Mouse (Mus musculus): ENCODE measurements around the gene Strbp.

Strbp gene

DNA sequence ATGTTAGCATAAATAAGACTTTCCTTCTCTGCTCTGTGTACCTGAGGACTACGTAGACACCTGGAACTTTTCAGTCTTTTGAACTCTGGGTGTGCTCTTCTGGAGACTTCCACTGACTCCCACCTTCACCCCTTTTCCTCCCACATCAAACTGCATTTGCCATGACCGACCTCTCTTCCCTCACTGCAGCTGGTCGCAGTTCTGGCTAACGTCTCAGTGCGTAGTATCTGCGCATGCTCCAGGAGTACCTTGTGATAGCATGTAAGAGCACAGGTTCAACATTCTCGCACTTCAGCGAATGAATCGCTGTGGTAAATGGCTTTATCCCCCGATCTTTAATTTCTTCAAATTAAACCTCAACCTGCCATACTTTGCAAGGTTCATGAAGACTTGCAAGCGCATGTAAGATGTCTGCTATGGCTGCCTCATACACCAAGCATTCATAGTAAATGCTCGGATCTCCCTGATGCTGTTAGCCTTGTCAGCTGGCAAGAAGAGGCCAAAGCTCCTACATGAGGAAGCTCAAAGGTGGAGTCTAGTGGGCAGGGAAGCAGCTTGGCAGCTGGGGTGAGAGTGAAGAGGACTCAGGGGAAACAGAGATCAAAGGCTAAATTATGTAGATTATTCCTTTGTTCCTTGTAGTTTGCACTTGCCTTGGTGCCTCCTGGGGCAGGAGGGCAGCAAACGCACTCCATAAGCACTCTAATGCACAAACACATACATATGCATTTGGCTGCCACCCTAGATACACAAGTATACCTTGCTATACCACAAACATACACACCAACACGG, 19.2 kb upstream of the Strbp start:
- Histone ChIP-seq H3K27me3 (ENCODE audit: control insufficient read depth, insufficient read depth, low read length, poor library complexity, severe bottlenecking) (no peaks in the 10 kb centered on the region), H3K36me3 (ENCODE audit: control insufficient read depth, insufficient read depth, low read length, poor library complexity, severe bottlenecking) (no peaks in the 10 kb centered on the region)
- DNase-seq (ENCODE audit: low read depth, low spot score) = no peak

DNA sequence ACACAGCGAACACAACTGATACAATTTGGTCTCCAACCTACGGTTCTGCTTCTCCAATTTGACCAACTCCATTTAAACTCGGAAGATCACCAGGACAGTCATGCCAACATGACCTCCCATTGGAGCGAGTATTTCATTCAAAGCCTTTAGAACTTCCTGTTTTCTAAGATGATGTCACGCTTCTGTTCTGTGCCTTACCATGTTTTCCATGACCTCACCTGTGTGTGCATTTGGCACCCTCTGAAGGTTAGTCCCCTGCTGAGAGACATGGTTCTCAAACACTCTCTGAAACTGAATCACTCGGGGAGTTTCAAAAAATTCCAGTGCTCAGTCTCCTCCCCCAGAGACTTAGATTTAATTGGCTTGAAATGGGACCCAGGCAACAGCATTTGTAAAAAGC, 12.6 kb upstream of the Strbp start:
- peak; percentile 76 for DNase-seq (ENCODE audit: low read depth, low spot score)
- Histone ChIP-seq H3K36me3 (ENCODE audit: control insufficient read depth, insufficient read depth, low read length, poor library complexity, severe bottlenecking) (no peaks in the 10 kb centered on the region), H3K27me3 (ENCODE audit: control insufficient read depth, insufficient read depth, low read length, poor library complexity, severe bottlenecking) (no peaks in the 10 kb centered on the region)

DNA sequence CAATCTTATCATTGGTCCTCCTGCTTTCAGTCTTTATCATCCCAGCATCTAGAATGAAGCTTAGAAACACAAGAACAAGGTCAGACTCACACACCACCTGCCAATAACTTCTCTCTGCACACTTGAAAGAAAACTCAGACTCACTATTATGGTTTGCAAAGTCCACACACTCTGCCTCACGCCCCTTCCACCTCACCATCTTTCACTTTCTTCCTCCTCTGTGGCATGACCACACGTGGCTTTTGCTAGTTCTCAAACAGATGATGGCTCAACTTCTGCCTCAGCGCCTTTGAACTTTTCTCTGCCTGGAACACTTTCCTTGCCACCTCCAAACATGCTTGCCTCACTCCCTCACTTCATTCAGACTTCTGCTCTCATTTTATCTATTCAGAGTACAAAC, 11.7 kb upstream of the Strbp start:
- Histone ChIP-seq H3K36me3 (ENCODE audit: control insufficient read depth, insufficient read depth, low read length, poor library complexity, severe bottlenecking) (no peaks in the 10 kb centered on the region), H3K27me3 (ENCODE audit: control insufficient read depth, insufficient read depth, low read length, poor library complexity, severe bottlenecking) (no peaks in the 10 kb centered on the region)
- DNase-seq (ENCODE audit: low read depth, low spot score) = peak; percentile 23

DNA sequence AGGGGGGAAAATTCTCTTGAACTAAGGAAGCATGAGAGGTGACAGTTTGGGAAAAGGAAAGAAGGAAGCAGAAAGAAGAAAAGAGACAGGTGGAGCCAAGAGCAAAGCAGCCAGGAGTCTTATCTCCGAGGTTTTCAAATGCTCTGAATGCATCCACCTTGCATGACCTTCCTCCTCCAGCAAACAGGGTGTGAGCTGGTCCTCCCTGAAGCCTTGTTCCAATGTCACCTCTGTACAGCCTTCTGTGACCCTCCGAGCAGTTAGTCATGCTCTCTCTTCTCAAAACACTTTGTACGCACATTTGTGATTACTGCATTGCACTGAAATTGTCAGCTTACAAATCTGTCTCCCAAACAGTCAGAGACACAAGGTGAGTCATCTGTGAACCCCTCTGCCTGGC, 9.4 kb upstream of the Strbp start:
- Histone ChIP-seq H3K36me3 (ENCODE audit: control insufficient read depth, insufficient read depth, low read length, poor library complexity, severe bottlenecking) (no peaks in the 10 kb centered on the region), H3K27me3 (ENCODE audit: control insufficient read depth, insufficient read depth, low read length, poor library complexity, severe bottlenecking) (no peaks in the 10 kb centered on the region)
- no peak for DNase-seq (ENCODE audit: low read depth, low spot score)

DNA sequence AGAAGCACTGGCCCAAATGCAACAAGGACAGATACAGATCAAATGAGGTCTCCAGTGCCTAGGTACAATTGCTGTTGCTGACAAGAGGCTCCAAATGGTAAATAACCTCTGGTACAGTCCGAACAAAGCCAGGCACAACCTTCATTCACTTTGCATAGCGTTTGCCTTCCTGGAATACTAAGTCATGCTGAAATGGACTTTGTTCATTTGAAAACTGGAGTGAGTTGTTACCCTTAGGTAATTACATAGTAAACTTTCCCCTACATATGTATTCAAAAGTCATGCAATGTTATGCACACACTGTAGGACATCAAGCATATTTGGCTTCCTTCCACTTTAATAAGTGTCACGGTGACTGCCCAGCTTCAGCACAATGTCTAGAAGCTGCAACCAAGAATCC, 5.2 kb upstream of the Strbp start:
- DNase-seq (ENCODE audit: low read depth, low spot score) = no peak
- no peaks in the 10 kb centered on the region for H3K36me3 ChIP-seq (ENCODE audit: control insufficient read depth, insufficient read depth, low read length, poor library complexity, severe bottlenecking)
- H3K27me3 ChIP-seq (ENCODE audit: control insufficient read depth, insufficient read depth, low read length, poor library complexity, severe bottlenecking) = no peaks in the 10 kb centered on the region

DNA sequence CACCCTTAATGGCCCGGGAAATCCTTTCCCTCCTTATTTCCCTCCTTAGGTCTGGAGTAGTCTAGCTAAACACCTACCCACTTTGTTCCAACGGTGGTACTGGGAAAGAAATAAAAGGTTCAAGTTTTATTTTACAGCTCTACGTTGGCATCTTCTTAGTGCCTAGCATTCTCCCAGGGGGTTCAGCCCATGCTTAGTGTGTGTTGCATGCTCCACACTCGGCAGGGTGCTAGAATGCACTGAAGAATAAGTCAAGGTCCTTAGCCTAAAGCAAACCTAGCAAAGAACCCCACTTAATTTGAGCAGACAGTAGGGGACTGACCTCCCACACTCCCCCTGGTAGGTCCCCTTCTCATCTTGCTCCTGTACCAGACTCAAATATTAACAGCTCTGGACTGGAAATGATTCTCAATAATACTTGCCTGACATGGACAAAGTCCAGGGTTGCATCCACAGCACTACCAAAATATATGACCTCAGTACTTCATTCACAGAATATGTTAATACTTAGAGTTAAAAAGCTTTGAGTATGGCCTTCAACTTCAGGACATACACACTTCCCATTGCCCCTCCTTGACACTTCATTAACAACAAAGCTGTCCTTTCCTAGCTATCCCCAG, 592 bp upstream of the Strbp start:
- Histone ChIP-seq H3K27me3 (ENCODE audit: control insufficient read depth, insufficient read depth, low read length, poor library complexity, severe bottlenecking) (no peaks in the 10 kb centered on the region), H3K36me3 (ENCODE audit: control insufficient read depth, insufficient read depth, low read length, poor library complexity, severe bottlenecking) (no peaks in the 10 kb centered on the region)
- DNase-seq (ENCODE audit: low read depth, low spot score) = peak; percentile 29

DNA sequence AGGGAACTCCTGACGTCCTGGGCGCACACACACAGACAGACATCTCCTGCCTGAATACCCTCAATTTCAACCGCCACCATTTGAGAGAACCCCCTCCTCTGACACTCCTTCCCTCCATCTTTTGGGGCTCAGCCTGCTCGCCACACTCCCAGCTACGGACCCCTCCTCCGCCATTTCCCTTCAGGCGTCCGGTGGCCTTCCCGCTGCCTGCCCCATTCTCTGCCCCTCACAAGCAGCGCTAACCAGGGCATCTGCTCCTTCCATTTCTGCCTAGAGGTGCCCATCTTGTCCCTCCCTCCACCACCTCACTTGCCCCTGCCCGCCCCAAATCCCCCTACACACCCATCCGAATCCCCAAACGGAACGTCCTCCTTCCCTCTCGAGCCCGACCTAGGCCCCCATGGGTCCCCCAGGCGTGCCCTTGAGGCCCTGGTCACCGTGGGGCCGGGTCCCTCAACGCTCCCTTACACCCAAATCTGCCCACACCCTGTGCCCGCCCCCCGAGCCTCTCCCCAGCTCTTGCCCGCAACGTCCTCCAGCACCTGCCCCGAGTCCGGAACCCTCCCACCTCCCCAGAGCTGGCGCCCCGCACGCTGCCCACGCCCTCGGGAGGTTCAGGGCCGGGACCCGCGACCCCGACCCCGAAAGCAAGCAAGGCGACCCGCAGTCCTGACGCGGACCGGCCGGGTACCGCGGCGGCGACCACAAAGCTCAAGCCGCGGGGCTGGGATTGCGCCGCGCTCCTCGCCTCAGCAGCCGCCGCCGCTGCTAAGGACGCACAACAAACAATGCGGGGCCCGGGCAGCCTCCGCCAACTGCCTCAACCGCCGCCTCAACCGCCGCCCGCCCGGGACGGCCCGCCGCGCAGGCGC, 1.1 kb downstream of the Strbp start:
- no peaks in the 10 kb centered on the region for H3K36me3 ChIP-seq (ENCODE audit: control insufficient read depth, insufficient read depth, low read length, poor library complexity, severe bottlenecking)
- no peaks in the 10 kb centered on the region for H3K27me3 ChIP-seq (ENCODE audit: control insufficient read depth, insufficient read depth, low read length, poor library complexity, severe bottlenecking)
- DNase-seq (ENCODE audit: low read depth, low spot score) = no peak

DNA sequence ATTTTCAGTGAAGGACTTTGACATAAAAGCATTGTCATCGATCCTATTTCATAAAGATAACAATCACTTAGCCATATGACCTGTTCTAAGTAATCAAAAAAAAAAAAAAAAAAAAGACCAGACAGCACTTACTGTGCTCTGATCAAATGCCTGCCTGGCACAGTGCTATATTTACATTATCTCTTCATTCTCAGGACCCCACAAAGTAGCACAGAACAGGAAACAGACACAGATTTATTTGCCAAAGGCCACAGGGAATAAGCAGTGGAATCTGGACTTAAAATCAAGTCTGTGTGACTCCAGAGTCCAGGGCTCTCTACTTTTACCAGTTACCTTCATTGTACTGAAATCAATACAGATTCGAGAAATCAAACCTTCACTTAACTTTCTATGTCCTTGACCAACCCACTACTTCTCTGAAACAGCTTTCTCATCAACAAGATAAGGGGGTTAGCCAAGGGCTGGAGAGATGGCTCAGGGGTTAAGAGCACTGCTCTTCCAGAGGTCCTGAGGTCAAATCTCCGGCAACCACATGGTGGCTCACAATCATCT, 14.5 kb downstream of the Strbp start:
- no peaks in the 10 kb centered on the region for H3K27me3 ChIP-seq (ENCODE audit: control insufficient read depth, insufficient read depth, low read length, poor library complexity, severe bottlenecking)
- H3K36me3 ChIP-seq (ENCODE audit: control insufficient read depth, insufficient read depth, low read length, poor library complexity, severe bottlenecking) = no peaks in the 10 kb centered on the region
- no peak for DNase-seq (ENCODE audit: low read depth, low spot score)

DNA sequence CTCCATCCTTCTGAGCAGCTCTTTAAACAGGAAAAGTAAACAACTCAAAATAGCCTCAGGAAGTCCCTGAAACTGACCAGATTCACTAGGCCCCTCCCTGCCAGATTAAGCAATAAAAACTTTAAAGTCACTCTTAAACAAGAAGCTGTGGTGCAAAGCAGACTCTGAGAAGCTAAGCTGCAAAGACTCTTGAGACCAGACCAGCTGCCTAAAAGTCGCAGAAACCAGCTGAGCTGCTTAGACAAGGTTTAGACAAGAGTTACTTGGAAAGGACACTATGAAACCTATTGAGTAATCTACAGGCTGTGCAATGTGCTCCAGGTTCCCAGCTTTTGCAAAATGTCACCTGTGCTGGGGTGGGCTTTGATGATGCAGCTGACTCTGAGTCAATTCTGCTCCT, 16.6 kb downstream of the Strbp start:
- no peaks in the 10 kb centered on the region for H3K27me3 ChIP-seq (ENCODE audit: control insufficient read depth, insufficient read depth, low read length, poor library complexity, severe bottlenecking)
- no peaks in the 10 kb centered on the region for H3K36me3 ChIP-seq (ENCODE audit: control insufficient read depth, insufficient read depth, low read length, poor library complexity, severe bottlenecking)
- DNase-seq (ENCODE audit: low read depth, low spot score) = no peak

DNA sequence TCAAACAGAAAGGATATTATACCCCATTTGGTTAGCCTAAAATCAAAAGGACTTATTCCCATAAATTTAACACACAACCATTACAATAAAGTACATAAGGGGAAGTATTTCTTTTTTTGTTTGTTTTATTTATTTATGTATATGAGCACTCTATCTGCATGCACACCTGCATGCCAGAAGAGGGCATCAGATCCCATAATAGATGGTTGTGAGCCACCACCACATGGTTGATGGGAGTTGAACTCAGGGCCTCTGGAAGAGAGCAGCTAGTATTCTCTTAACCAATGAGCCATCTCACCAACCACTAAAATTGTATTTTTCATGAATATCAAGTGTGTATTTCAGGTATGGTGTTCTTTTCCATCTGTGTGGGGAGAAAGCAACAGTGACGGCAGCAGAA, 18.8 kb downstream of the Strbp start:
- Histone ChIP-seq H3K27me3 (ENCODE audit: control insufficient read depth, insufficient read depth, low read length, poor library complexity, severe bottlenecking) (no peaks in the 10 kb centered on the region), H3K36me3 (ENCODE audit: control insufficient read depth, insufficient read depth, low read length, poor library complexity, severe bottlenecking) (no peaks in the 10 kb centered on the region)
- DNase-seq (ENCODE audit: low read depth, low spot score) = peak; percentile 22

DNA sequence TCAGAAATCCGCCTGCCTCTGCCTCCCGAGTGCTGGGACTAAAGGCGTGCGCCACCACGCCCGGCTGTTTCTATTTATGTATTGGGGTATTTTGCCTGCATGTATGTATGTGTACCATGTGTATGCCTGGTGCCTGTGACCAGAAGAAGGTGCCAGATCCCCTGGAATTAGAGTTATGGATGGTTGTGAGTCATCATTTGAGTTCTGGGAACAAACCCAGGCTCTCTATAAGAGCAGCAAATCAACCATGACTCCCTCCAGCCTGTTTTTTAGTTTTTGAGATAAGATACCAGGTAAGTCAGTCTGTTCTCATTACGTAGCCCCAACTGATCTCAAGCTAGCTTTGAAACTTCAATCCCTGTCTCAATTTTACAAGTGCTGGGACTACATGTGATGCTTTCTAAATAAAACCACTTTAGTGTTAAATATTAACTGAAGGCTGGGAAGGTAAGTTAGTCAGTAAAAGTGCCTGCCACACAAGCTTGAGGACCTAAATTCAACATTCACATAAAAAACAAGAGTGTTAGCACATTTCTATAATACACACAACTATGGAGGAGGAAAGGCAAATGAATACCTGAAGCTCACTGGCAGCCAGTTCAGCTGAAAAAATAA, 21.4 kb downstream of the Strbp start:
- H3K27me3 ChIP-seq (ENCODE audit: control insufficient read depth, insufficient read depth, low read length, poor library complexity, severe bottlenecking) = no peaks in the 10 kb centered on the region
- no peak for DNase-seq (ENCODE audit: low read depth, low spot score)
- no peaks in the 10 kb centered on the region for H3K36me3 ChIP-seq (ENCODE audit: control insufficient read depth, insufficient read depth, low read length, poor library complexity, severe bottlenecking)

DNA sequence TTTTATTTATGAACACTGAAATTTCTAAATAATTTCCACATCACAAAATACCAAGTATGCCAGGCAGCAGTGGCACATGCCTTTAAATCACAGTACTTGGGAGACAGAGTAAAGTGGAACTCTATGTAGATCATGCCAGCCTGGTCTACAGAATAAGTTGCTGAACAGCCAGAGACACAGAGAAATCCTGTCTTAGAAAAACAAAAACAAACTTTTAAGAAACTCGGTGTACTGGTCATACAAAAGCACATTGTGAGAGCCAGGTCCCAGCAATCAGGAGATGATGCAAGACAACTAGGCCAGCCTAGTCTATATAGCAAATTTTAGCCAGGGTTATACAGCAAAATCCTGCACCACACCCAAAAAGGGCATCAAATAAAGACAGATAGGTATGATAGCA, 52.6 kb downstream of the Strbp start:
- no peak for DNase-seq (ENCODE audit: low read depth, low spot score)
- no peaks in the 10 kb centered on the region for H3K27me3 ChIP-seq (ENCODE audit: control insufficient read depth, insufficient read depth, low read length, poor library complexity, severe bottlenecking)

DNA sequence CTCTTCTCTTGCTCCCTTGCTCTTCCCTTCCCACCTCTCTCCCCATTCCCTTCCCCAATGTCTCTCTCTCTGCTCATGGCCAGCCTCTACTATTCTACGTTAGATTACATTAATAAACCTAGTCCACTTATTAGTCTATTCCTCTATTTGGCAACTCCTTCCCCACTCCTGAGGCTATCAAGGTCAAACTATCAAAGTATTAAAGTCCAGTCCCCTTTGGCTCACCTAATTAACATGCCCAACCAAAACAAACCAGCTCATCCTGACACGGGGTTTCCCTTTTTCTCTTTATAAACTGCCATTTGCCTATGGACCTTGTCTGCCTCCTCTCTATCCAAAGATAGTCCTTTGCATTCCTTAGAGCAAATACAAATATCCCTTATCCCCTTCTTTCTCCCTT, 54.1 kb downstream of the Strbp start:
- Histone ChIP-seq H3K36me3 (ENCODE audit: control insufficient read depth, insufficient read depth, low read length, poor library complexity, severe bottlenecking) (no peaks in the 10 kb centered on the region; the same call in 1 of the 2 replicates), H3K27me3 (ENCODE audit: control insufficient read depth, insufficient read depth, low read length, poor library complexity, severe bottlenecking) (no peaks in the 10 kb centered on the region; the same call in 1 of the 2 replicates)
- no peak for DNase-seq (ENCODE audit: low read depth, low spot score)

More for the DNA sequence above, 52.6 kb downstream of the Strbp start:
- H3K36me3 ChIP-seq (ENCODE audit: control insufficient read depth, insufficient read depth, low read length, poor library complexity, severe bottlenecking) = no peaks in the 10 kb centered on the region; the same call in 1 of the 2 replicates

DNA sequence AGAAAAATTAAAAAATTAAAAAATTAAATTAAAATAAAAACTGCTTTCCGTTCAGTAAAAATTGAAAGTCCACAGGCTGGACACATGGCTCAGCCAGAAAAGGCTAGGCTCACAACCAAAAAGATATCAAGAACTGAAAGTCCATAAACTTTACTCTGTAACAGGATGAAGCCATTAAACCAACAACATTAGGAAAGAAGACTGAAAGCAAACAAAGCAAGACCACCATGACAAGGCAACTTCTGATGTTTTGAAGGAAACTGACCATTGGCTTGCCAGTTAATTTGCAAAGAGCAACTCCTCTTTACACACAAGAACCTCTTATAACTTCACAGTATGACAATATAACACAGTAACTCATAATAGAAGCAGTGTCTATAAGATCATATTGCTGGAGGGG, 54.7 kb downstream of the Strbp start:
- H3K27me3 ChIP-seq (ENCODE audit: control insufficient read depth, insufficient read depth, low read length, poor library complexity, severe bottlenecking) = no peaks in the 10 kb centered on the region; the same call in 1 of the 2 replicates
- DNase-seq (ENCODE audit: low read depth, low spot score) = no peak

More for the DNA sequence above, 54.7 kb downstream of the Strbp start:
- no peaks in the 10 kb centered on the region; the same call in 1 of the 2 replicates for H3K36me3 ChIP-seq (ENCODE audit: control insufficient read depth, insufficient read depth, low read length, poor library complexity, severe bottlenecking)

All from splenic B cell, adult 2 months (primary cell).